Mouse (Mus musculus) cerebellum, adult 2 months (tissue): Measurements from ENCODE around the gene Erlin1. TPM values are rescaled to one million over a fixed set of nuclear protein-coding genes. Genes with fewer than 3 reads are reported as not detected.

Experiments
- DNase-seq, 2 experiments: peaks; one replicate each; pipeline ENCODE4 v3.0.0; 2021
- H3K27ac ChIP-seq: fragments of 200-500 bp; 2 replicates; pipeline ENCODE4 v1.5.1; 2012; ENCODE audit warnings: low read length, control low read depth, inconsistent platforms; ENCODE audit not compliant: insufficient read depth
- H3K27me3 ChIP-seq: fragments of 200-500 bp; 2 replicates; pipeline ENCODE4 v1.6.1; 2012; ENCODE audit warnings: inconsistent platforms, mild to moderate bottlenecking, low read length, moderate library complexity; ENCODE audit not compliant: control insufficient read depth, insufficient read depth
- H3K4me1 ChIP-seq: fragments of 200-500 bp; 2 replicates; pipeline ENCODE4 v1.6.1; 2011; ENCODE audit warnings: low read length; ENCODE audit not compliant: control insufficient read depth, insufficient read depth
- H3K4me3 ChIP-seq: fragments of 200-500 bp; replicated peaks from 2 replicates; pipeline ENCODE3; 2011; ENCODE audit warnings: mild to moderate bottlenecking, low read depth, low read length, control low read depth; ENCODE audit not compliant: insufficient read depth
- CTCF ChIP-seq: fragments of 200-500 bp; IDR thresholded peaks from 2 replicates; pipeline ENCODE4 v1.5.1; 2011; ENCODE audit warnings: low read depth, mild to moderate bottlenecking, control low read depth, low read length, moderate library complexity, borderline replicate concordance; ENCODE audit not compliant: insufficient read depth
- POLR2A ChIP-seq: fragments of 200-500 bp; IDR thresholded peaks from 2 replicates; pipeline ENCODE4 v1.6.1; 2011; ENCODE audit warnings: low read length, control low read depth, borderline replicate concordance; ENCODE audit not compliant: insufficient read depth
- WGBS: fragments of 180-500 bp; shearing (Covaris S2); methylation state at CpG from one replicate; pipeline ENCODE4 v1.1.7; 2018; 5-methylcytosine and 5-hydroxymethylcytosine counted together
- polyA plus RNA-seq: library from polyadenylated mRNA; depleted of rRNA; stranded (reverse); fragments of >200 nt; gene quantifications from 2 replicates; pipeline ENCODE4 v1.2.3, GENCODE M21; 2012

Erlin1 gene
- polyA plus RNA-seq, 1 experiment = 12.6 TPM

DNA sequence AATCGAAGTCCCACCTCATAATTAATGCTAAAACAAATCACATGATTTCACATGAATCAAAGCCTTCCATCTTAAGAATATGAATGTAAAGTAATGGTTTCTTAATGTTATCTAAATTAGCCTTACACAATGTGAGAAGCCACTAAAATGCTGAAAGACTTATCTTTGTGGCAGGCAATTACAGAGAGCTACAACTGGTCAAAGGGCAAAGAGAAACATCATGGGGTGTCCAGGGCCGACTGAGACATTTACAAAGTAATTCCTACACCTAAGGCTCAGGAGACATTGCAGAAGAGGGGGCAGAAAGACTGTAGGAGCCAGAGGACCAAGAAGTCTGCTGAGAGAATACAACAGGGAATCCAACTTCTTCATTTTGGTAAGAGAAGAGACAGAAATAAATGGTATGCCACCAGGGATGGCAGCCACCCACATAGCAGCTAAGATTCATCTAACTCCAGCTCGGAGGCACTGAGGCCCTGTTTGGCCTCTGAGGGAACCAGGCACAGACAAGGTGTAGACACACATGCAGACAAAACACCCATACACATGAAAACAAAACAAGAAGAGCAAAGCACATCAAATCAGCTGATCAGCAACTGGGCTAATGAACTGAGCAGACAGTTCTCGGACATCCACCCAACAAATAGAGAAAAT is 14.3 kb downstream of the Erlin1 start:
- H3K27me3 ChIP-seq = no peaks in the 10 kb centered on the region
- no peak overlapping the region for H3K4me3 ChIP-seq
- no peaks in the 10 kb centered on the region for H3K4me1 ChIP-seq
- WGBS = 78% methylated on average over 4 of the region's 4 CpGs
- no peak overlapping the region for H3K27ac ChIP-seq
- TF ChIP-seq POLR2A (no peak), CTCF (no peak)
- no peak for DNase-seq

DNA sequence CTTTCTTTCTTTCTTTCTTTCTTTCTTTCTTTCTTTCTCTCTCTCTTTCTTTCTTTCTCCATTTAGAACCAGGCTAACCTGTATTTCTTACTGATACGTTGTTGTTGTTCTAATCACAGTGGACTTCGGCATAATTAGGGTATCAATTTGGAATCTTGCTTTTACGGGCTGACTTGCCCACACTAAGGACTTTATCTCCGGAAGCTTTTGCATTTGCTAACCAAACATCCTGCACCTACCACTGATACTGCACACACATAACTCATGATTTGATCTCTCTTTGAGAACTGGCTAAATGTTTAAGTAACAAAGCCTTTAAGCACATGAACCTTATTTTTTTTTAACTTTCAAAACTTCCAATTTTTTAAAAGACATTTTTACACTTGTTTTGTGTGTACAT is 19.2 kb downstream of the Erlin1 start:
- no peaks in the 10 kb centered on the region for H3K4me1 ChIP-seq
- H3K27me3 ChIP-seq = no peaks in the 10 kb centered on the region
- no peak overlapping the region for H3K27ac ChIP-seq
- 89% methylated on average over 4 of the region's 4 CpGs for WGBS
- TF ChIP-seq POLR2A = no peak
- TF ChIP-seq CTCF = no peak
- H3K4me3 ChIP-seq = no peak overlapping the region
- DNase-seq = no peak

DNA sequence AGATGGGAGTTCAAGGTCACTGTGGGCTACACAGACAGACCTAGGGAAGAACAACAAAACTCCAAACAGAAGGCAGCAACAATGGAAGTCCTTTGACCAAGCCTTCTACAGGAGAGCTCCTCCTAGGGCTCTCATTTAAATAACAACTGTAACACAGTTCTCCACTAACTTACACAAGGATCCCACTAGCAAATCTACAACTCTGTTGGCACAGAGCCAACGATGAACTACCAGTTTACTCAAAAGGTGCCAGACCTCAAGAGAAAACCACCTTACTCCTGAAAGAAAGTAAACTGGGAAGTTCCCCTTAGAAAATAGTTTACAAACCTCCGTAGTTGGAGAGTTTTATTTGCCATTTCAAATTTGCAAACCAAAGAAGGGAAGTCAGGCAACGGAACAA is 20.3 kb downstream of the Erlin1 start:
- TF ChIP-seq CTCF = no peak
- TF ChIP-seq POLR2A = no peak
- no peak for DNase-seq
- Histone ChIP-seq H3K27ac (no peak overlapping the region), H3K27me3 (no peaks in the 10 kb centered on the region), H3K4me3 (no peak overlapping the region), H3K4me1 (no peaks in the 10 kb centered on the region)
- WGBS = 61% methylated on average over 3 of the region's 3 CpGs

DNA sequence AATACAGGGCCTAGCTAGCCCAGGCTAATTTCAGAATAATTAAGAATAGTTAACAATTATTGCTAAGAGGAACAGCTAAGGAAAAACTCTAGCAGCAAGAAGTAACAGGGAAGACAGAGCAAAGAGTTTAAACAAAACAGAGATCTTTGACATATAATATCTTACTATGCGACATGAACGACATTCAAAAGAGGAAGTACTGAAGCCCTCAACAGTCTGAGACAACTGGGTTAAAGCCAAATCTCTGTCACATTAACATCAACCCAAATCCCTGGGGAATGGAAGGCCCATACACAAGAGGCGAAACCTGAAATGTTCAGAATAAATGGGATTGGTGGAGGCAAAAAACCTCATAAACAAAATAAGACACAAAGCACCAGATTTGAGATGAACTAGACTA is 23.7 kb downstream of the Erlin1 start:
- no peak for TF ChIP-seq CTCF
- no peaks in the 10 kb centered on the region for H3K27me3 ChIP-seq
- H3K27ac ChIP-seq = no peak overlapping the region
- no peak overlapping the region for H3K4me3 ChIP-seq
- peaks cover 2% of the 10 kb centered on the region; the same call in 1 of the 2 replicates for H3K4me1 ChIP-seq
- no peak for DNase-seq
- WGBS = 59% methylated on average over 3 of the region's 3 CpGs

DNA sequence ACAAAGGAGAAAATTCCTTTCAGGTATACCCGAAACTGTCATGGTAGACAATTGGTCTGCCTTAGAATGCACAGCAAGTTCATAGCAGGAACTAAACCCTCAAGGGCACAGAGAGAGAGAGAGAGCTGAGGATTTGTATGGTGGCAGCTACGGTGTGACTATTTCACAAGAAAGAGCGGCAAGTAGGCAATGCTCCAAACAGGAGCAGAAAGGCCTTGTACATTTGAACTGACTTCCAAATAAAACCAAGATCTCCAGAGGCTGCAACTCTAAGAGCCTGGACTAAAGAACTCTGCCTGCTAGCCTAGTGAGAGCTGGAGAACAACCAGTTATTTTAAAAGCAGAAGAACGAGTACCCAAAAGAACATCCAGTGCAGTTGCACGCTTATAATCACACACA is 27.5 kb downstream of the Erlin1 start:
- no peak overlapping the region for H3K27ac ChIP-seq
- 69% methylated on average over 5 of the region's 5 CpGs for WGBS
- TF ChIP-seq POLR2A = no peak
- no peak for TF ChIP-seq CTCF

DNA sequence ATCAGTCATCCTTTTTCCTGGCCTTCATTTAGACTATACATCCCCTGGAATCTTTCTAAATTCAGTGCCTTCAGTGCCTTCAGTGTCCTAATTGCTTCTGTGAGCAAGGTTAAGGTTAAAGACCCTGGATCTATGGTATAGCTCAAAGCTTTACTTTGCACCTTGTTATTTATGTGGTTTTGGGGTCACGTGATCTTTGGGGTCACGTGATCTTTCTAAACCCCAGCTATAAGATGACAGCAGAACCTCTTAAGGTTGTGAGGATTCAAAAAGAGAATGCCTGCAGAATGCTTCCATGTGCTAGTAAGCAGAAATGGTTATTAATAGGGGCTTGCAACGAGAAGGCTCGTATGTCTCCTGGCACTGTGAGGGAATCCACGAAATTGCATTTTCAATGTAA is 36.2 kb downstream of the Erlin1 start:
- Histone ChIP-seq H3K27me3 (no peaks in the 10 kb centered on the region), H3K27ac (no peak overlapping the region), H3K4me1 (no peaks in the 10 kb centered on the region), H3K4me3 (no peak overlapping the region)
- 95% methylated on average over 5 of the region's 5 CpGs for WGBS
- no peak for DNase-seq
- TF ChIP-seq POLR2A = no peak
- TF ChIP-seq CTCF = no peak

More for the DNA sequence above, 27.5 kb downstream of the Erlin1 start:
- no peak for DNase-seq
- peaks cover 2% of the 10 kb centered on the region; the same call in 1 of the 2 replicates for H3K4me1 ChIP-seq
- no peaks in the 10 kb centered on the region for H3K27me3 ChIP-seq
- H3K4me3 ChIP-seq = no peak overlapping the region

DNA sequence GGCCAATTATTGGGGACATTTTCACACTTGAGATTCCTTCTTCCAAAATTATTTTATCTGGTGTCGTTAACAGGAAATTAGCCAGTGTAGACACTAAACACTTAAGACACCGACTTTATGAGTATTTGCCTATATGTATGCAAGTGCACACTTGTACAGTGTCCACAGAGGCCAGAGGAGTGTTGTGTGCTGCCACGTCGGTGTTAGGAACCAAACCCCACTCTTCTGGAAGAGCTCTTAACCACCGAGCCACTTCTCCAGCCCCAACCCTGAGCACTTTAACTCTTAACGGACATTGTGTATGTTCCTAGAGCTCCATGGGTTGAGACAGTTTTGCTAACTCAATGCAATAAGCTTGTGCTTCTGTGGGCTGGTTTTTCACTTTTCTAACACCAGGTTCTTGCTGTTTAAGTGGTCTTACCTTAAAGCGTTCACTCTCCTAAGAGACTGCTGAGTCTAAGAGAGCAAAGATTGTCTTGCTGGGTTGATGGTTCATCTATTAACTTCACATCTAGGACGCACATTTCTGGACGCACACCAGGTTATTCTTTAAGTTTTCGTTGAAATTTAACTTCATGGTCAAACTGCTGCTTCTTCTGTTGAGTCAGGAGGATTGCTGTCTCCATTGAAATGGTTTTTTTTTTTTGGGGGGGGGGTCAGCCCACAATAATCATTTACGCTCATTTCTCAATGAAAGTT is 37.4 kb downstream of the Erlin1 start:
- Histone ChIP-seq H3K4me1 (no peaks in the 10 kb centered on the region), H3K27me3 (no peaks in the 10 kb centered on the region), H3K27ac (no peak overlapping the region), H3K4me3 (no peak overlapping the region)
- TF ChIP-seq CTCF (no peak), POLR2A (no peak)
- 93% methylated on average over 11 of the region's 11 CpGs for WGBS
- DNase-seq = no peak

DNA sequence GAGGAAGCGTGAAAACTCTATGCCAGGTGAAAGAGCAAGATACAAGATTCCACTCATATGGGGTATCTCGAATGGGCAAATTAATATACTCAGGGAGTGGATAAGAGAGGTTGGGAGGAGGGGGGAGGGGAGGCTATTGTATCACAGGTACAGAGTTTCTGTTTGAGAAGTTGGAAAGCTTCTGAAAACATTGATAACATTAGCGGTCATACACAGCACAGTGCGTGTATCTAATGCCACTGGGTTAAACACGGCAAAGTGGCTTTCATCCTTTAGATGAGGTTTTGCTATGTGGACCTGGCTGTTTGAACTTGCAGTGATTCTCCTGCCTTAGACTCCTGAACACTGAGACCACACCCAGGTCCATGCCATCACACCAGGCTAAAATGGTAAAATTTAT is 39.6 kb downstream of the Erlin1 start:
- WGBS = 91% methylated on average over 5 of the region's 5 CpGs
- TF ChIP-seq CTCF (no peak), POLR2A (no peak)
- DNase-seq = no peak
- no peaks in the 10 kb centered on the region for H3K4me1 ChIP-seq
- no peak overlapping the region for H3K4me3 ChIP-seq
- H3K27ac ChIP-seq = no peak overlapping the region
- no peaks in the 10 kb centered on the region for H3K27me3 ChIP-seq
